Mouse (Mus musculus): ENCODE measurements around the gene Cnnm1. TPM values are rescaled to one million over a fixed set of nuclear protein-coding genes. Genes with fewer than 3 reads are reported as not detected.

Cnnm1 gene
- polyA plus RNA-seq (2015; fragmentation: Nextera tagmentation; extraction: Ambion mirVana) = 5.4 and 5.5 TPM in 2 replicates

DNA sequence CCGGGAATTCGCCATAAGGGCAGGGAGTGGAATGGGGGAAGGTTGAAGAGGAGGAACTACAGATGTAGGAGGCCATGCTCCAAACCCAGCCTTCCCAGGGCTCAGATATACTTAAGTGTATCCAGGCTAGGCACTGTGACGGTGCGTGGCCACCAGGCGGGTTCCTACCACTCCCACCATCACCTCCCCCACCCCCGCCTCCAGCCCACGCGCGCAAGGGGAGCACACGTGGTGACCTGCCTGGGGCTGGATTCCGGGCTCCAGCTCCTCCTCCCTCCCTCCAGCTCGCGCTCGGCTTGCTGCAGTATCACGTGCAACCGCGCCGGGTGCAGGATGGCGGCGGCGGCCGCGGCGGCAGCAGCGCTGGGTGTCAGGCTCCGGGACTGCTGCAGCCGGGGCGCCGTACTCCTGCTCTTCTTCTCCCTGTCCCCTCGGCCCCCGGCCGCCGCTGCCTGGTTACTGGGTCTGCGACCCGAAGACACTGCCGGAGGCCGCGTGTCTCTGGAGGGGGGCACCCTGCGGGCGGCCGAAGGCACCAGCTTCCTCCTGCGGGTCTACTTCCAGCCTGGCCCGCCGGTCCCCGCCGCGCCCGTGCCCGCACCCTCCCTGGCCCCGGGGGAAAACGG lies at the start of gene Cnnm1:
Gene Cnnm1, plus strand, starts transcription at position 325 of the 626 bp plus-strand sequence.
- ATAC-seq = peak; percentile 49; the same call in 1 of the 2 replicates
- under 1% methylated on average over 47 of the region's 51 CpGs for WGBS
- H3K27me3 ChIP-seq (replicated peaks; ENCODE audit: control insufficient read depth, insufficient read depth, low read length) = peaks cover 54% of the 10 kb centered on the region

GRCm38 (mm10) chr19:43396327-43396726 lies 43.9 kb upstream of the Cnnm1 start:
- Histone ChIP-seq H3K9me3 (ENCODE audit: control insufficient read depth) (no peaks in the 10 kb centered on the region), H3K4me3 (ENCODE audit: low read depth, low read length) (no peak overlapping the region), H3K27me3 (replicated peaks; ENCODE audit: control insufficient read depth, insufficient read depth, low read length) (no peaks in the 10 kb centered on the region), H3K4me1 (replicated peaks; ENCODE audit: control insufficient read depth, insufficient read depth, low read length) (no peaks in the 10 kb centered on the region), H3K9ac (ENCODE audit: low read depth, low read length) (no peak overlapping the region), H3K36me3 (ENCODE audit: control insufficient read depth, insufficient read depth) (no peaks in the 10 kb centered on the region), H3K4me2 (replicated peaks; ENCODE audit: low read depth) (no peak overlapping the region), H3K27ac (ENCODE audit: low read depth, low read length) (no peak overlapping the region)
- no peak for ATAC-seq
- 4% methylated on average over 4 of the region's 4 CpGs for WGBS
- TF ChIP-seq CTCF (IDR thresholded peaks at IDR 0.05; ENCODE audit: low read depth) = peak; percentile 87

More for the DNA sequence above, at the start of gene Cnnm1:
- Histone ChIP-seq H3K27ac (ENCODE audit: low read depth, low read length) (no peak within 1 kb of the TSS), H3K36me3 (ENCODE audit: control insufficient read depth, insufficient read depth) (no peaks in the 10 kb centered on the region), H3K4me2 (replicated peaks; ENCODE audit: low read depth) (peak within 1 kb of the TSS; percentile 99), H3K9ac (ENCODE audit: low read depth, low read length) (peak within 1 kb of the TSS; percentile 26), H3K9me3 (ENCODE audit: control insufficient read depth) (no peaks in the 10 kb centered on the region), H3K4me3 (ENCODE audit: low read depth, low read length) (peak within 1 kb of the TSS; percentile 63), H3K4me1 (replicated peaks; ENCODE audit: control insufficient read depth, insufficient read depth, low read length) (no peaks in the 10 kb centered on the region)
- peak; percentile 11; the same call in 1 of the 2 replicates for TF ChIP-seq CTCF (IDR thresholded peaks at IDR 0.05; ENCODE audit: low read depth)

- Histone ChIP-seq H3K4me2 (replicated peaks; ENCODE audit: low read depth) (no peak overlapping the region), H3K4me1 (replicated peaks; ENCODE audit: control insufficient read depth, insufficient read depth, low read length) (no peaks in the 10 kb centered on the region), H3K27me3 (replicated peaks; ENCODE audit: control insufficient read depth, insufficient read depth, low read length) (no peaks in the 10 kb centered on the region), H3K4me3 (ENCODE audit: low read depth, low read length) (no peak overlapping the region), H3K9ac (ENCODE audit: low read depth, low read length) (no peak overlapping the region), H3K9me3 (ENCODE audit: control insufficient read depth) (no peaks in the 10 kb centered on the region), H3K27ac (ENCODE audit: low read depth, low read length) (no peak overlapping the region), H3K36me3 (ENCODE audit: control insufficient read depth, insufficient read depth) (no peaks in the 10 kb centered on the region)
- WGBS = 7% methylated on average over 1 of the region's 1 CpGs
- peak; percentile 42 for TF ChIP-seq CTCF (IDR thresholded peaks at IDR 0.05; ENCODE audit: low read depth)
- no peak for ATAC-seq
Measured at GRCm38 (mm10) chr19:43407181-43407580, 33.1 kb upstream of the Cnnm1 start.

GRCm38 (mm10) chr19:43415565-43415964 lies 24.7 kb upstream of the Cnnm1 start:
- no peaks in the 10 kb centered on the region for H3K27me3 ChIP-seq (replicated peaks; ENCODE audit: control insufficient read depth, insufficient read depth, low read length)
- no peak overlapping the region for H3K4me2 ChIP-seq (replicated peaks; ENCODE audit: low read depth)
- no peak overlapping the region for H3K9ac ChIP-seq (ENCODE audit: low read depth, low read length)
- no peaks in the 10 kb centered on the region for H3K36me3 ChIP-seq (ENCODE audit: control insufficient read depth, insufficient read depth)
- WGBS = 49% methylated on average over 2 of the region's 2 CpGs
- H3K4me3 ChIP-seq (ENCODE audit: low read depth, low read length) = no peak overlapping the region
- TF ChIP-seq CTCF (IDR thresholded peaks at IDR 0.05; ENCODE audit: low read depth) = no peak
- ATAC-seq = no peak
- no peak overlapping the region for H3K27ac ChIP-seq (ENCODE audit: low read depth, low read length)
- H3K9me3 ChIP-seq (ENCODE audit: control insufficient read depth) = no peaks in the 10 kb centered on the region
- H3K4me1 ChIP-seq (replicated peaks; ENCODE audit: control insufficient read depth, insufficient read depth, low read length) = no peaks in the 10 kb centered on the region

GRCm38 (mm10) chr19:43420506-43420905 lies 19.7 kb upstream of the Cnnm1 start:
- no peaks in the 10 kb centered on the region for H3K27me3 ChIP-seq (replicated peaks; ENCODE audit: control insufficient read depth, insufficient read depth, low read length)
- H3K36me3 ChIP-seq (ENCODE audit: control insufficient read depth, insufficient read depth) = no peaks in the 10 kb centered on the region
- H3K4me2 ChIP-seq (replicated peaks; ENCODE audit: low read depth) = no peak overlapping the region
- H3K9me3 ChIP-seq (ENCODE audit: control insufficient read depth) = no peaks in the 10 kb centered on the region
- no peaks in the 10 kb centered on the region for H3K4me1 ChIP-seq (replicated peaks; ENCODE audit: control insufficient read depth, insufficient read depth, low read length)
- WGBS = 85% methylated on average over 3 of the region's 3 CpGs
- H3K4me3 ChIP-seq (ENCODE audit: low read depth, low read length) = no peak overlapping the region
- no peak for ATAC-seq
- H3K27ac ChIP-seq (ENCODE audit: low read depth, low read length) = no peak overlapping the region
- H3K9ac ChIP-seq (ENCODE audit: low read depth, low read length) = no peak overlapping the region
- TF ChIP-seq CTCF (IDR thresholded peaks at IDR 0.05; ENCODE audit: low read depth) = no peak

GRCm38 (mm10) chr19:43424082-43424481 lies 16.2 kb upstream of the Cnnm1 start:
- Histone ChIP-seq H3K4me2 (replicated peaks; ENCODE audit: low read depth) (no peak overlapping the region), H3K4me1 (replicated peaks; ENCODE audit: control insufficient read depth, insufficient read depth, low read length) (no peaks in the 10 kb centered on the region), H3K27me3 (replicated peaks; ENCODE audit: control insufficient read depth, insufficient read depth, low read length) (0 out of 2 replicates have a peak, but pooled peaks cover 3% of the 10 kb centered on the region), H3K9me3 (ENCODE audit: control insufficient read depth) (no peaks in the 10 kb centered on the region), H3K27ac (ENCODE audit: low read depth, low read length) (no peak overlapping the region), H3K4me3 (ENCODE audit: low read depth, low read length) (no peak overlapping the region), H3K36me3 (ENCODE audit: control insufficient read depth, insufficient read depth) (no peaks in the 10 kb centered on the region), H3K9ac (ENCODE audit: low read depth, low read length) (no peak overlapping the region)
- peak; percentile 33 for TF ChIP-seq CTCF (IDR thresholded peaks at IDR 0.05; ENCODE audit: low read depth)
- ATAC-seq = no peak
- WGBS = 74% methylated on average over 2 of the region's 2 CpGs

All from intestine, postnatal 0 days (tissue).